Mouse (Mus musculus): ENCODE measurements around the gene Grap. TPM values are rescaled to one million over a fixed set of nuclear protein-coding genes. Genes with fewer than 3 reads are reported as not detected.

Grap gene
- polyA plus RNA-seq, 1 experiment from 2014 or later, result 10.2 TPM

DNA sequence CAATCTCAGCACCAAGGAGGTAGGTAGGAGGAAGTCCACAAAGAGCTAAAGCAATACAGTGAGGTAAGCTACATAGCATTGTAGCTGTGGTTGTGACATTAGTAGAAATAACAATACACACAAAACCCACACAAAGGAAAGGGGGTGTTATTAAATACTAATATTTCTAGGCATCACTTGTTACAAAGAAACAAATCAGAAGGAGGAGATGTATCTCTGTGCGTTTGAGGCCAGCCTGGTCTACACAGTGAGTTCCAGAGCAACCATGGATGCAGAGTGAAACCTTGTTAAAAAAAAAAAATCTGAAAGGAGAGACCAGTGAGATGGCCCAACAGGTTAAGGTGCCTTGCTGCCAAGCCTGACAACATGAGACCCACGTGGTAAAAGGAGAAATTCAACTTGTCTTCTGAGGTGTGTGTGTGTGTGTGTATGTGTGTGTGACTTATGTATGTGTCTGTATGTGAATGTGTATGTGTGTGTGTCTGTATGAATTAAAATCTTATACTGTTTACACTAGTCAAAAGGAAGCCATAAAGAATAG, 6.5 kb upstream of the Grap start:
- Histone ChIP-seq H3K36me3 (ENCODE audit: control insufficient read depth, insufficient read depth) (no peaks in the 10 kb centered on the region), H3K4me3 (replicated peaks; ENCODE audit: low read length) (no peak overlapping the region), H3K9ac (replicated peaks; ENCODE audit: low read depth, low read length) (no peak overlapping the region), H3K4me1 (replicated peaks; ENCODE audit: control insufficient read depth, insufficient read depth, low read length) (no peaks in the 10 kb centered on the region), H3K9me3 (ENCODE audit: control insufficient read depth, low read length) (no peaks in the 10 kb centered on the region), H3K27me3 (replicated peaks; ENCODE audit: control insufficient read depth, insufficient read depth, low read length) (no peaks in the 10 kb centered on the region), H3K4me2 (ENCODE audit: low read length) (no peak overlapping the region), H3K27ac (ENCODE audit: low read length) (no peak overlapping the region)
- ATAC-seq, result no peak
- 65% methylated on average over 2 of the region's 2 CpGs for whole genome bisulfite sequencing

- H3K4me3 ChIP-seq (replicated peaks; ENCODE audit: low read length), result no peak overlapping the region
- no peaks in the 10 kb centered on the region for H3K9me3 ChIP-seq (ENCODE audit: control insufficient read depth, low read length)
- H3K27ac ChIP-seq (ENCODE audit: low read length), result no peak overlapping the region
- H3K4me1 ChIP-seq (replicated peaks; ENCODE audit: control insufficient read depth, insufficient read depth, low read length), result no peaks in the 10 kb centered on the region
- WGBS, result 77% methylated on average over 10 of the region's 10 CpGs
- no peaks in the 10 kb centered on the region for H3K27me3 ChIP-seq (replicated peaks; ENCODE audit: control insufficient read depth, insufficient read depth, low read length)
- no peak overlapping the region for H3K9ac ChIP-seq (replicated peaks; ENCODE audit: low read depth, low read length)
- H3K4me2 ChIP-seq (ENCODE audit: low read length), result no peak overlapping the region
- H3K36me3 ChIP-seq (ENCODE audit: control insufficient read depth, insufficient read depth), result no peaks in the 10 kb centered on the region
- no peak for ATAC-seq
These were observed 5.8 kb upstream of the Grap start for GRCm38 (mm10) chr11:61647110-61647910.

DNA sequence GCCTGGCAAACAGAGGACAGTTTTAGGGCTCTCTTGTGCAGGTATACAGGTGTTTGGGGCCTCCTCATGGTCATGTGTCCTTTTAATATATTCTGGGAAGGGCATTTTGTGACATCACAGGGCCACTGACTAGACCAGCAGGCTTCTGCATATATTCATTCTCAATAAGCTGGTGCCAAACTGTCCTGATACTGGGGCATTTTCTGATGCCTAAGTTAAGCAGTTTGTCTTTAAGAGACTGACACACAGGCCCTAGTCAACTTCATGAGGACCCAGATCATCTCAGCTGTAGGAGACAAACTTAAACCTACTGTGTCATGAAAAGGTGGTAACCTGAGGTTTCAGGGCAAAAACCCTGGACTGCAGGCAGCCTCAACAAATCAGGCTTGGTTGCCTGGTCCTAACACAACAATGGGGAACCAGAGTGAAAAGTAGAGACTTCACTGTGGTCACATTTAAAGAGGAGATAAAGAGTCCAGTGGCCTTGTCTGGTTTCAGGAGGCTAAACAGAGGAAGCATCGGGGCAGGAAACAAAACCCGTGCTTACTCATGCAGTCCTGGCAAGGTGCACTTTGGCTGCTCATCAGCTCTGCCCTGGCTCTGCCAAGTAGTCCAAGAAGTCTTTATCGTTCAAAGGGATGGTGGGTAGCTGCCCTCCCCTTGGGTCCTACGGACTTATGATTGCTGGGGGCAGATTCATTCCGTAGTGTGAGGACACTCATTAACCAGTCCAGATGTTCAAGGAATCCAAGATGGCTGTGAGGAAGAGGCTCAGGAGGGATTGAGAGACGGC, 4.9 kb upstream of the Grap start:
- no peaks in the 10 kb centered on the region for H3K9me3 ChIP-seq (ENCODE audit: control insufficient read depth, low read length)
- no peaks in the 10 kb centered on the region for H3K4me1 ChIP-seq (replicated peaks; ENCODE audit: control insufficient read depth, insufficient read depth, low read length)
- no peak overlapping the region for H3K27ac ChIP-seq (ENCODE audit: low read length)
- no peak overlapping the region for H3K4me3 ChIP-seq (replicated peaks; ENCODE audit: low read length)
- no peaks in the 10 kb centered on the region for H3K27me3 ChIP-seq (replicated peaks; ENCODE audit: control insufficient read depth, insufficient read depth, low read length)
- ATAC-seq, result no peak
- 83% methylated on average over 6 of the region's 6 CpGs for WGBS
- H3K9ac ChIP-seq (replicated peaks; ENCODE audit: low read depth, low read length), result no peak overlapping the region
- no peak overlapping the region for H3K4me2 ChIP-seq (ENCODE audit: low read length)
- no peaks in the 10 kb centered on the region for H3K36me3 ChIP-seq (ENCODE audit: control insufficient read depth, insufficient read depth)

DNA sequence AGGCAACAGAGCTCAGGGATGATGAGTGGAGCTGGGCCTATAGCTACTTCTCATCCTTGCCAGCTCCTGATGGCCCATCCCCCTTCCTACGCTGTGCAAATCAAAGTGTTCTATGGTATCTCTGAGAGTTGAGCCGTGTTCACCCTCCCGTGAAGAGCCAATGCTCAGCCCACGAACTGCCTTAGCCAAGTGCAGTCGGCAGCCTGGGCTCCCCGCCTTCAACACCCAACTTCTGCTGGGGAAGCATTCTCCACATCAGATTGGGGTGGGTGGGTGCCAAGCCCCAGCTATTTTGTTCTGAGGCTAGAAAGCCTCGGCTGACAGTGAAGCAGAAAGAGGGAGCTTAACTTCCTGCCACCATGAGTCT, 4.3 kb upstream of the Grap start:
- H3K4me1 ChIP-seq (replicated peaks; ENCODE audit: control insufficient read depth, insufficient read depth, low read length), result no peaks in the 10 kb centered on the region
- H3K9ac ChIP-seq (replicated peaks; ENCODE audit: low read depth, low read length), result no peak overlapping the region
- H3K27ac ChIP-seq (ENCODE audit: low read length), result no peak overlapping the region
- H3K4me3 ChIP-seq (replicated peaks; ENCODE audit: low read length), result no peak overlapping the region
- 69% methylated on average over 7 of the region's 7 CpGs for WGBS
- no peaks in the 10 kb centered on the region for H3K9me3 ChIP-seq (ENCODE audit: control insufficient read depth, low read length)
- no peaks in the 10 kb centered on the region for H3K36me3 ChIP-seq (ENCODE audit: control insufficient read depth, insufficient read depth)
- no peak for ATAC-seq
- no peak overlapping the region for H3K4me2 ChIP-seq (ENCODE audit: low read length)
- no peaks in the 10 kb centered on the region for H3K27me3 ChIP-seq (replicated peaks; ENCODE audit: control insufficient read depth, insufficient read depth, low read length)

DNA sequence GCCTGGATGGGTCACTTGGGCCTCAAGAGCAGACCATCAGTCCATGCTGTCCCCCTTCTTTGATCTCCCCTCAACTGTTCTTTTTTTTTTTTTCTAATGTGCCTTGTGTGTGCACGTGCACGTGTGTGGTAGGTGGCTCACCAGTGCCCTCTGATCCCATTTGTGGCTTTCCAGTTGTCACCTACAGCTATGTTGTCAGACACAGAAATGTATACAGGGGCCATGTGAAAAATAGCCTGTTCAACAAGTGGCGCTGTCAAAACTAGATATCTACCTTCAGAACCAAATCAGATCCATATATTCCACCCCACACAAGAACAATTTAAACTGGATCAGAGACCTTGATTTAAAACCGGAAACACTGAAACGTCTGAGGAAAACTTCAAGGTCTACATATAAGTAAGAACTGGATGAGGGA, 3.9 kb upstream of the Grap start:
- no peaks in the 10 kb centered on the region for H3K4me1 ChIP-seq (replicated peaks; ENCODE audit: control insufficient read depth, insufficient read depth, low read length)
- no peaks in the 10 kb centered on the region for H3K36me3 ChIP-seq (ENCODE audit: control insufficient read depth, insufficient read depth)
- H3K27ac ChIP-seq (ENCODE audit: low read length), result no peak overlapping the region
- 96% methylated on average over 5 of the region's 5 CpGs for WGBS
- H3K4me3 ChIP-seq (replicated peaks; ENCODE audit: low read length), result no peak overlapping the region
- ATAC-seq, result no peak
- H3K4me2 ChIP-seq (ENCODE audit: low read length), result no peak overlapping the region
- no peak overlapping the region for H3K9ac ChIP-seq (replicated peaks; ENCODE audit: low read depth, low read length)
- H3K9me3 ChIP-seq (ENCODE audit: control insufficient read depth, low read length), result no peaks in the 10 kb centered on the region
- no peaks in the 10 kb centered on the region for H3K27me3 ChIP-seq (replicated peaks; ENCODE audit: control insufficient read depth, insufficient read depth, low read length)

GRCm38 (mm10) chr11:61649626-61650025, 3.4 kb upstream of the Grap start:
- Histone ChIP-seq H3K36me3 (ENCODE audit: control insufficient read depth, insufficient read depth) (no peaks in the 10 kb centered on the region), H3K4me2 (ENCODE audit: low read length) (no peak overlapping the region), H3K27me3 (replicated peaks; ENCODE audit: control insufficient read depth, insufficient read depth, low read length) (no peaks in the 10 kb centered on the region), H3K4me1 (replicated peaks; ENCODE audit: control insufficient read depth, insufficient read depth, low read length) (no peaks in the 10 kb centered on the region), H3K4me3 (replicated peaks; ENCODE audit: low read length) (no peak overlapping the region), H3K9ac (replicated peaks; ENCODE audit: low read depth, low read length) (no peak overlapping the region), H3K27ac (ENCODE audit: low read length) (no peak overlapping the region), H3K9me3 (ENCODE audit: control insufficient read depth, low read length) (no peaks in the 10 kb centered on the region)
- 87% methylated on average over 4 of the region's 4 CpGs for WGBS
- ATAC-seq, result no peak

GRCm38 (mm10) chr11:61650470-61651265, 2.4 kb upstream of the Grap start:
- Histone ChIP-seq H3K4me2 (ENCODE audit: low read length) (no peak overlapping the region), H3K27ac (ENCODE audit: low read length) (no peak overlapping the region), H3K4me1 (replicated peaks; ENCODE audit: control insufficient read depth, insufficient read depth, low read length) (no peaks in the 10 kb centered on the region), H3K9me3 (ENCODE audit: control insufficient read depth, low read length) (no peaks in the 10 kb centered on the region), H3K9ac (replicated peaks; ENCODE audit: low read depth, low read length) (no peak overlapping the region), H3K36me3 (ENCODE audit: control insufficient read depth, insufficient read depth) (no peaks in the 10 kb centered on the region), H3K4me3 (replicated peaks; ENCODE audit: low read length) (no peak overlapping the region), H3K27me3 (replicated peaks; ENCODE audit: control insufficient read depth, insufficient read depth, low read length) (no peaks in the 10 kb centered on the region)
- ATAC-seq, result no peak
- 86% methylated on average over 9 of the region's 9 CpGs for WGBS

- ATAC-seq, result no peak
- Histone ChIP-seq H3K4me3 (replicated peaks; ENCODE audit: low read length) (no peak overlapping the region), H3K27ac (ENCODE audit: low read length) (no peak overlapping the region), H3K36me3 (ENCODE audit: control insufficient read depth, insufficient read depth) (no peaks in the 10 kb centered on the region), H3K4me1 (replicated peaks; ENCODE audit: control insufficient read depth, insufficient read depth, low read length) (no peaks in the 10 kb centered on the region), H3K4me2 (ENCODE audit: low read length) (no peak overlapping the region), H3K9me3 (ENCODE audit: control insufficient read depth, low read length) (no peaks in the 10 kb centered on the region), H3K27me3 (replicated peaks; ENCODE audit: control insufficient read depth, insufficient read depth, low read length) (no peaks in the 10 kb centered on the region), H3K9ac (replicated peaks; ENCODE audit: low read depth, low read length) (no peak overlapping the region)
- WGBS, result 86% methylated on average over 5 of the region's 5 CpGs
These were observed 849 bp upstream of the Grap start for GRCm38 (mm10) chr11:61652216-61652615.

DNA sequence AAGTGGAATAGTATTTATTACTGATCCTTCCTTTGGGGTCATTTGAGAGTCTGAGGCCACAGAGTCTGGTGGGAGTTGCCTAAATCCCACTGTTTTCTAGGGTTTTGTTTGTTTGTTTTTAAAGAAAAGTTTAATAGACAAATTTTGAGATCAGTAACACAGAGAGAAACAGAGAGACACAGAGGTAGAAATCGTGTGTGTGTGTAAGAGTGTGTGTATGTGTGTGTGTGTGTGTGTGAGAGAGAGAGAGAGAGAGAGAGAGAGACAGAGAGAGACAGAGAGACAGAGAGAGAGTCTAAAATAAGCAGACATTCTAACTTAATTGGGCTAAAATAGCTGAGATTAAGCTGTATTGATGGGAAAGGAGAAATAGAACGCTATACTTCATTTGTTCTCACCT, 503 bp downstream of the Grap start:
- no peak for ATAC-seq
- no peak overlapping the region for H3K4me3 ChIP-seq (replicated peaks; ENCODE audit: low read length)
- H3K27me3 ChIP-seq (replicated peaks; ENCODE audit: control insufficient read depth, insufficient read depth, low read length), result no peaks in the 10 kb centered on the region
- 66% methylated on average over 2 of the region's 2 CpGs for WGBS
- H3K4me1 ChIP-seq (replicated peaks; ENCODE audit: control insufficient read depth, insufficient read depth, low read length), result no peaks in the 10 kb centered on the region
- H3K9ac ChIP-seq (replicated peaks; ENCODE audit: low read depth, low read length), result no peak overlapping the region
- no peak overlapping the region for H3K4me2 ChIP-seq (ENCODE audit: low read length)
- no peaks in the 10 kb centered on the region for H3K36me3 ChIP-seq (ENCODE audit: control insufficient read depth, insufficient read depth)
- no peaks in the 10 kb centered on the region for H3K9me3 ChIP-seq (ENCODE audit: control insufficient read depth, low read length)
- no peak overlapping the region for H3K27ac ChIP-seq (ENCODE audit: low read length)

All from forebrain, embryonic 16.5 days (tissue).